Mouse (Mus musculus): ENCODE data around the gene Gm20422. TPM values are rescaled to one million over a fixed set of nuclear protein-coding genes. Genes with fewer than 3 reads are reported as not detected.
A peak's percentile ranks its signal among the peaks of the same experiment; 100 is the strongest.

Gene Gm20422
- polyA plus RNA-seq, 1 experiment from 2014 or later, result 0.36 TPM

- Histone ChIP-seq H3K9me3 (ENCODE audit: control insufficient read depth, low read length) (no peaks in the 10 kb centered on the region), H3K36me3 (ENCODE audit: control insufficient read depth, insufficient read depth, low read length) (peaks cover 64% of the 10 kb centered on the region), H3K27me3 (ENCODE audit: control insufficient read depth, insufficient read depth, low read length) (no peaks in the 10 kb centered on the region), H3K4me3 (ENCODE audit: low read depth, low read length) (no peak overlapping the region), H3K4me2 (ENCODE audit: low read depth) (no peak overlapping the region), H3K9ac (ENCODE audit: low read length) (no peak overlapping the region), H3K4me1 (ENCODE audit: control insufficient read depth, insufficient read depth, low read length) (no peaks in the 10 kb centered on the region), H3K27ac (ENCODE audit: low read depth, low read length) (no peak overlapping the region)
- no peak for DNase-seq (ENCODE audit: low spot score)
- WGBS, result 88% methylated on average over 8 of the region's 8 CpGs
- ATAC-seq (ENCODE audit: insufficient read depth, low FRiP score, low TSS enrichment), result no peak
Observed at GRCm38 (mm10) chr8:69799261-69799660, 24.6 kb upstream of the Gm20422 start.

DNA sequence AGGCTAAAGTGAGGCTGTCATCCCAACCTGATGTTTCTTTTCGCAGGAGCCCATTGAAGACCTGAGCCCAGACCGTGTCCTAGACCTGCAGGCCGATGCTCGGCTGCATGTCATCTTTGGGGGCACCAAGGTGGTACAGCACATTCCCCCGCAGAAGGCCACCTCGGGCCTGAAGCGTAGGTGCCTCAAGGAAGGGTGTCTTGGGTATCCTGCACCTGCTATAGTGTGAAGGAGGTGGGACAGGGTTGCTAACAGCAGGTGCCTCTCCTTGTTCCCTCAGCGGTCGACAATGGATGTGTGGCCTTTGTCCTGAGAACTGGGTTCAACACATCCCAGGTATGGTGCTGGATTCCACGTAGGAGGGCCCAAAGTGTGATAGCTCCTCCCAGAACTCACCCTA lies 23.0 kb upstream of the Gm20422 start:
- H3K4me1 ChIP-seq (ENCODE audit: control insufficient read depth, insufficient read depth, low read length), result peaks cover 4% of the 10 kb centered on the region; the same call in 1 of the 2 replicates
- H3K9me3 ChIP-seq (ENCODE audit: control insufficient read depth, low read length), result no peaks in the 10 kb centered on the region
- H3K9ac ChIP-seq (ENCODE audit: low read length), result no peak overlapping the region
- H3K36me3 ChIP-seq (ENCODE audit: control insufficient read depth, insufficient read depth, low read length), result peaks cover 58% of the 10 kb centered on the region
- no peak overlapping the region for H3K4me2 ChIP-seq (ENCODE audit: low read depth)
- DNase-seq (ENCODE audit: low spot score) (no peak), ATAC-seq (ENCODE audit: insufficient read depth, low FRiP score, low TSS enrichment) (no peak)
- no peak overlapping the region for H3K27ac ChIP-seq (ENCODE audit: low read depth, low read length)
- no peaks in the 10 kb centered on the region for H3K27me3 ChIP-seq (ENCODE audit: control insufficient read depth, insufficient read depth, low read length)
- 98% methylated on average over 10 of the region's 10 CpGs for WGBS
- H3K4me3 ChIP-seq (ENCODE audit: low read depth, low read length), result no peak overlapping the region

DNA sequence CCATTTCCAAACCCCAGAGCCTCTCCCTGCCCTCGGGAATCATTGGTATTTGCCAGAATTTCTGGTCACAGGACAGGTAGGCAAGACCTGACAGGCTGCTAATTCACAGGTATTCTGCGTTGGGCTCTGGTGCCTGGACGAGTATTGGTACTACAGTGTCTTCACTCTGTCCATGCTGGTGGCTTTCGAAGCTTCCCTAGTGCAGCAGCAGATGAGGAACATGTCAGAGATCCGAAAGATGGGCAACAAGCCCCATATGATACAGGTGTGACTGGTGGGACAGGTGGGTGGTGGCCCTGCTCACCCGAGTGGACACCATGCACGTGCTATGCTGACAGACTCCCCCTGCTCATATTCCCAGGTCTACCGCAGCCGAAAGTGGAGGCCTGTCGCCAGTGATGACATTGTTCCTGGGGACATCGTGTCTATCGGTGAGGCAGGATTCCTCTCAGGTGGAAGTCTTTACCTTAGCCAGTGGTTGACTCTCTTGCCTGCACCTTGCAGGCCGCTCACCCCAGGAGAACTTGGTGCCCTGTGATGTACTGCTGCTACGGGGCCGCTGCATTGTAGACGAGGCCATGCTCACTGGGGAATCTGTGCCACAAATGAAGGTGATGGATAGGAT lies 22.1 kb upstream of the Gm20422 start:
- no peak overlapping the region for H3K9ac ChIP-seq (ENCODE audit: low read length)
- no peak overlapping the region for H3K4me3 ChIP-seq (ENCODE audit: low read depth, low read length)
- 95% methylated on average over 16 of the region's 16 CpGs for WGBS
- H3K4me2 ChIP-seq (ENCODE audit: low read depth), result no peak overlapping the region
- no peak for ATAC-seq (ENCODE audit: insufficient read depth, low FRiP score, low TSS enrichment)
- peaks cover 12% of the 10 kb centered on the region; the same call in 1 of the 2 replicates for H3K4me1 ChIP-seq (ENCODE audit: control insufficient read depth, insufficient read depth, low read length)
- H3K27ac ChIP-seq (ENCODE audit: low read depth, low read length), result no peak overlapping the region
- no peaks in the 10 kb centered on the region for H3K27me3 ChIP-seq (ENCODE audit: control insufficient read depth, insufficient read depth, low read length)
- H3K9me3 ChIP-seq (ENCODE audit: control insufficient read depth, low read length), result no peaks in the 10 kb centered on the region
- DNase-seq (ENCODE audit: low spot score), result no peak
- H3K36me3 ChIP-seq (ENCODE audit: control insufficient read depth, insufficient read depth, low read length), result peaks cover 51% of the 10 kb centered on the region

GRCm38 (mm10) chr8:69794901-69795300 lies 20.2 kb upstream of the Gm20422 start:
- Histone ChIP-seq H3K9ac (ENCODE audit: low read length) (no peak overlapping the region), H3K27ac (ENCODE audit: low read depth, low read length) (no peak overlapping the region), H3K4me2 (ENCODE audit: low read depth) (no peak overlapping the region), H3K9me3 (ENCODE audit: control insufficient read depth, low read length) (no peaks in the 10 kb centered on the region), H3K4me1 (ENCODE audit: control insufficient read depth, insufficient read depth, low read length) (peaks cover 13% of the 10 kb centered on the region; the same call in 1 of the 2 replicates), H3K27me3 (ENCODE audit: control insufficient read depth, insufficient read depth, low read length) (no peaks in the 10 kb centered on the region), H3K36me3 (ENCODE audit: control insufficient read depth, insufficient read depth, low read length) (peaks cover 37% of the 10 kb centered on the region), H3K4me3 (ENCODE audit: low read depth, low read length) (no peak overlapping the region)
- ATAC-seq (ENCODE audit: insufficient read depth, low FRiP score, low TSS enrichment) (no peak), DNase-seq (ENCODE audit: low spot score) (no peak)
- 96% methylated on average over 6 of the region's 6 CpGs for WGBS

- Histone ChIP-seq H3K4me2 (ENCODE audit: low read depth) (no peak overlapping the region), H3K36me3 (ENCODE audit: control insufficient read depth, insufficient read depth, low read length) (peaks cover 32% of the 10 kb centered on the region), H3K4me1 (ENCODE audit: control insufficient read depth, insufficient read depth, low read length) (peaks cover 13% of the 10 kb centered on the region; the same call in 1 of the 2 replicates), H3K27ac (ENCODE audit: low read depth, low read length) (no peak overlapping the region), H3K9ac (ENCODE audit: low read length) (no peak overlapping the region), H3K4me3 (ENCODE audit: low read depth, low read length) (no peak overlapping the region), H3K27me3 (ENCODE audit: control insufficient read depth, insufficient read depth, low read length) (no peaks in the 10 kb centered on the region), H3K9me3 (ENCODE audit: control insufficient read depth, low read length) (no peaks in the 10 kb centered on the region)
- DNase-seq (ENCODE audit: low spot score) (no peak), ATAC-seq (ENCODE audit: insufficient read depth, low FRiP score, low TSS enrichment) (no peak)
- WGBS, result 91% methylated on average over 3 of the region's 3 CpGs
Observed at GRCm38 (mm10) chr8:69794096-69794495, 19.4 kb upstream of the Gm20422 start.

DNA sequence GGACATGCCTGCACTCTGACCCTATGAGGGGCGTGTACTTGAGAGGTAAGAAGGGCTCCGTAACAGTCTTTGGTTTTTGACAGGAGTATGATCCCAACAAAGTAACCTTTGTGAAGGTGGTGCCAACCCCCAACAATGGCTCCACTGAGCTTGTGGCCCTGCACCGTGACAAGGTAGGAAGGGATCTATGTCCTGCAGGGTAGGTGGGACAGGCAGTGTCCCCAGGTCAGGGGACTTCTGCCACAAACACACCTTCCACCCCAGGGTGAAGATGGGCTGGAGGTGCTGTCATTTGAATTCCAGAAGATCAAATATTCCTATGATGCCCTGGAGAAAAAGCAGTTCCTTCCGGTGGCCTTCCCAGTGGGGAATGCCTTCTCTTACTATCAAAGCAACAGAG lies 19.0 kb upstream of the Gm20422 start:
- no peak overlapping the region for H3K9ac ChIP-seq (ENCODE audit: low read length)
- no peak overlapping the region for H3K4me2 ChIP-seq (ENCODE audit: low read depth)
- H3K4me1 ChIP-seq (ENCODE audit: control insufficient read depth, insufficient read depth, low read length), result peaks cover 13% of the 10 kb centered on the region; the same call in 1 of the 2 replicates
- peaks cover 28% of the 10 kb centered on the region for H3K36me3 ChIP-seq (ENCODE audit: control insufficient read depth, insufficient read depth, low read length)
- DNase-seq (ENCODE audit: low spot score) (no peak), ATAC-seq (ENCODE audit: insufficient read depth, low FRiP score, low TSS enrichment) (no peak)
- no peak overlapping the region for H3K4me3 ChIP-seq (ENCODE audit: low read depth, low read length)
- H3K9me3 ChIP-seq (ENCODE audit: control insufficient read depth, low read length), result no peaks in the 10 kb centered on the region
- no peak overlapping the region for H3K27ac ChIP-seq (ENCODE audit: low read depth, low read length)
- no peaks in the 10 kb centered on the region for H3K27me3 ChIP-seq (ENCODE audit: control insufficient read depth, insufficient read depth, low read length)
- WGBS, result 94% methylated on average over 4 of the region's 4 CpGs

DNA sequence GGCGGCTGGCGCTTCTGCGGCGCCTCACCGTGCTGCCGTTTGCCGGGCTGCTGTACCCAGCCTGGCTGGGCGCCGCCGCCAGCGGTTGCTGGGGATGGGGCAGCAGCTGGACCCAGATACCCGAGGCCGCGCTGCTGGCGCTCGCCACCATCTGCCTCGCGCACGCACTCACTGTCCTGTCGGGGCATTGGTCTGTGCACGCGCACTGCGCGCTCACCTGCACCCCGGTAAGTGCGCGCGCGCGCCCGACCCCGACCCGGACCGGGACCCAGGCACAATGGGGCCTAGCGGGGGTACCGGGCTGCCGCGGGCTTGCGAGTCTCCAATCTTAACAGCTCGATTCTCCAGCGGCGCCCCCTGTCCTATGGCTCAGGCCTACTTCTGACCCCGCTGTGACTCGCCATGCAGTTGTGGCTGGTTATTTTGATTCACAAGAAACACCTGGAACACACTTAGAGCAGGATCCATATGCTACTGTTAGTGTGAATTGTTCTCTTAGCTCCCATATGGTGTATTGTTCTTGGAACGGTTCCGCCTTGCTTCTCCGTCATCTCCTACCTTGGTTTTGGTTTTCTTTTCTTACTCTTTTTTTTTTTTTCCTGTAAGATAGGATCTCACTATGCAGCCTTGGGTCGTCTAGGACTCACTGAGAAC lies 16.9 kb upstream of the Gm20422 start:
- Histone ChIP-seq H3K4me3 (ENCODE audit: low read depth, low read length) (peak overlapping the region; percentile 82), H3K27ac (ENCODE audit: low read depth, low read length) (no peak overlapping the region; the same call in 1 of the 2 replicates), H3K36me3 (ENCODE audit: control insufficient read depth, insufficient read depth, low read length) (peaks cover 12% of the 10 kb centered on the region), H3K27me3 (ENCODE audit: control insufficient read depth, insufficient read depth, low read length) (no peaks in the 10 kb centered on the region), H3K4me1 (ENCODE audit: control insufficient read depth, insufficient read depth, low read length) (peaks cover 13% of the 10 kb centered on the region; the same call in 1 of the 2 replicates), H3K9me3 (ENCODE audit: control insufficient read depth, low read length) (no peaks in the 10 kb centered on the region), H3K4me2 (ENCODE audit: low read depth) (peak overlapping the region; percentile 74), H3K9ac (ENCODE audit: low read length) (peak overlapping the region; percentile 95)
- ATAC-seq (ENCODE audit: insufficient read depth, low FRiP score, low TSS enrichment) (peak; percentile 76), DNase-seq (ENCODE audit: low spot score) (peak; percentile 56)
- under 1% methylated on average over 46 of the region's 48 CpGs for WGBS

- DNase-seq (ENCODE audit: low spot score) (peak; percentile 89), ATAC-seq (ENCODE audit: insufficient read depth, low FRiP score, low TSS enrichment) (peak; percentile 93)
- Histone ChIP-seq H3K27ac (ENCODE audit: low read depth, low read length) (no peak within 1 kb of the TSS; the same call in 1 of the 2 replicates), H3K9me3 (ENCODE audit: control insufficient read depth, low read length) (no peaks in the 10 kb centered on the region), H3K9ac (ENCODE audit: low read length) (peak within 1 kb of the TSS; percentile 95), H3K4me2 (ENCODE audit: low read depth) (peak within 1 kb of the TSS; percentile 74), H3K4me1 (ENCODE audit: control insufficient read depth, insufficient read depth, low read length) (peaks cover 13% of the 10 kb centered on the region; the same call in 1 of the 2 replicates), H3K4me3 (ENCODE audit: low read depth, low read length) (peak within 1 kb of the TSS; percentile 82), H3K27me3 (ENCODE audit: control insufficient read depth, insufficient read depth, low read length) (no peaks in the 10 kb centered on the region), H3K36me3 (ENCODE audit: control insufficient read depth, insufficient read depth, low read length) (peaks cover 7% of the 10 kb centered on the region; the same call in 1 of the 2 replicates)
- WGBS, result under 1% methylated on average over 38 of the region's 38 CpGs
Observed at GRCm38 (mm10) chr8:69790773-69791367, 16.2 kb upstream of the Gm20422 start, which contains the start of the genes Atp13a1 and Zfp866. Atp13a1 (plus strand) TSS chr8:69791163. Zfp866 (minus strand) TSS chr8:69791178.

Measured in neural tube, embryonic 11.5 days (tissue).